11 mouse cellular contexts compared by ENCODE assay signal in the genomic region with DNA sequence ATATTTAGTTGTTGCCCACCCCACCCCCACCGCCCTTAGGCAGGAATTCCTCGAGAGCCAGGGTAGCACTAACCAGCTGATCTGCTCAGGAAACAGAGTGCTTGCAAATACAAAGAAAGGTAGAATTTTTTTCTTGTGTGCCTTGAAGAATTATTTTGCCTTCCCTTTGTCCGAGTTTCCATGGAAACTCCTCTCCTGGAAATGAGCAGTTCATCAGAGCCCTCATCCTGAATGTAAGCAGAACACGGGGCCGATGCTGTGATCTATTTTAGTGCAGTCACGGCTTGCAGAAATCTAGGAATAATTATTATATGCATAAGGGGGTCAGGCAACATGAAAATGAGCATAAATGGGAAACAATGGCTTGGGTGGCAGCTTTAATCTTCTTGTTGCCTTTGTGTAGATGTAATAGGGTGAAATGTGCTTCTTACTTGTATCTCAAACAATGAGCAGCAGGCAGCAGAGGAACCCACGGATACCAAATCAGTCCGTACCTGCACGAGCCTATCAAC.
A peak's percentile ranks its signal among the peaks of the same experiment; 100 is the strongest.
DNase-seq lines count a peak whose midpoint lies in the region; ATAC-seq lines count a peak whose summit lies in the region.
"Had no signal": no experiment of that assay in that cellular context is flagged by ENCODE, and none has a peak within 500 bp of the region (broad histone marks: within the 10 kb centered on the region; RNA-seq: fewer than 3 reads in every experiment).

No protein-coding gene starts in this region.

- ATAC-seq in midbrain, embryonic 14.5 days (ENCODE audit: low FRiP score, low TSS enrichment), result peak; percentile 72
- ATAC-seq in CD4-positive, CD25-positive, alpha-beta regulatory T cell, adult 4 months, result no peak

- H3K27me3 ChIP-seq in hindbrain, embryonic 10.5 days (ENCODE audit: insufficient read depth, poor library complexity, severe bottlenecking), result 0 out of 2 replicates have a peak, but pooled peaks cover 5% of the 10 kb centered on the region
- no peaks in the 10 kb centered on the region for H3K27me3 ChIP-seq in midbrain, embryonic 14.5 days (ENCODE audit: control insufficient read depth, insufficient read depth, low read length)

- H3K4me3 ChIP-seq in hindbrain, embryonic 10.5 days, result 0 out of 2 replicates have a peak overlapping the region, but pooled peaks have one; percentile 9
- no peak overlapping the region; the same call in 1 of the 2 replicates for H3K4me3 ChIP-seq in midbrain, embryonic 14.5 days (replicated peaks; ENCODE audit: low read depth, low read length)

- peaks cover 25% of the 10 kb centered on the region for H3K4me1 ChIP-seq in hindbrain, embryonic 10.5 days (replicated peaks)
- H3K4me1 ChIP-seq in midbrain, embryonic 14.5 days (ENCODE audit: control insufficient read depth, insufficient read depth, low read length), result peaks cover 27% of the 10 kb centered on the region

- WGBS in hindbrain, embryonic 10.5 days, result 38% methylated on average over 9 of the region's 9 CpGs
- 6% methylated on average over 9 of the region's 9 CpGs for WGBS in midbrain, embryonic 14.5 days

- peak overlapping the region; percentile 75 for H3K27ac ChIP-seq in hindbrain, embryonic 10.5 days
- peak overlapping the region; percentile 86 for H3K27ac ChIP-seq in midbrain, embryonic 14.5 days (replicated peaks; ENCODE audit: low read depth, low read length)
- H3K27ac ChIP-seq: kidney, postnatal 0 days had no signal

- H3K4me2 ChIP-seq in midbrain, embryonic 14.5 days (ENCODE audit: low read length), result peak overlapping the region; percentile 43

- H3K36me3 ChIP-seq in hindbrain, embryonic 10.5 days, result no peaks in the 10 kb centered on the region
- H3K36me3 ChIP-seq in midbrain, embryonic 14.5 days (ENCODE audit: control insufficient read depth, insufficient read depth, low read length), result no peaks in the 10 kb centered on the region

- intact Hi-C loops in left cerebral cortex, postnatal 14 days (cut with DNase I), result no loop called here
- intact Hi-C loops in left cerebral cortex, postnatal 4 days (cut with DNase I), result no loop called here

- H3K9me3 ChIP-seq in hindbrain, embryonic 10.5 days, result no peaks in the 10 kb centered on the region
- no peaks in the 10 kb centered on the region for H3K9me3 ChIP-seq in midbrain, embryonic 14.5 days (ENCODE audit: control insufficient read depth, low read length)

- peak; percentile 23 to 33 for DNase-seq in left cerebral cortex, postnatal 14 days (ENCODE audit: low spot score in 2 of 2)
- DNase-seq in left cerebral cortex, postnatal 4 days, result no peak
- peak; percentile 12 for DNase-seq in hindbrain, embryonic 10.5 days (ENCODE audit: low spot score)
- peak; percentile 88 for DNase-seq in midbrain, embryonic 14.5 days
- peak; percentile 9 for DNase-seq in right cerebral cortex, postnatal 4 days
- no peak for DNase-seq in kidney, adult 11 months
- no peak for DNase-seq in cerebellum, adult 11 months
- DNase-seq: B cell, adult 2 months; heart, postnatal 14 days had no signal

- peak overlapping the region; percentile 36; the same call in 1 of the 2 replicates for H3K9ac ChIP-seq in midbrain, embryonic 14.5 days (replicated peaks; ENCODE audit: low read length)

Comparison
In these comparisons a context has a peak if more than half of its experiments do, and no peak if none do; other contexts are left out.
1. DNase-seq: peak in left cerebral cortex, postnatal 14 days (2 of 2), hindbrain, embryonic 10.5 days (single experiment), midbrain, embryonic 14.5 days (single experiment) and right cerebral cortex, postnatal 4 days (single experiment); none in left cerebral cortex, postnatal 4 days (single experiment), kidney, adult 11 months (single experiment) and cerebellum, adult 11 months (single experiment).